Mouse (Mus musculus) frontal cortex, postnatal 14 days (tissue): ENCODE results near the gene Akap8l.

Experiments
- DNase-seq, 2 experiments: peaks; one replicate each; pipeline ENCODE4 v3.0.0; 2022; ENCODE audit warnings: low spot score in 2 of 2

The Akap8l gene

GRCm38 (mm10) chr17:32358192-32358942 lies 8.0 kb upstream of the Akap8l start:
- DNase-seq, result no peak

GRCm38 (mm10) chr17:32356766-32357760 lies 6.7 kb upstream of the Akap8l start:
- no peak for DNase-seq

GRCm38 (mm10) chr17:32356281-32356680 lies 5.9 kb upstream of the Akap8l start:
- DNase-seq, result no peak

GRCm38 (mm10) chr17:32355031-32355430 lies 4.6 kb upstream of the Akap8l start:
- no peak for DNase-seq

- DNase-seq, result no peak
These were observed 3.8 kb upstream of the Akap8l start for GRCm38 (mm10) chr17:32354211-32354610.

- peak in 1 of 2 experiments; percentile 60 for DNase-seq
These were observed 3.3 kb upstream of the Akap8l start for GRCm38 (mm10) chr17:32353696-32354095.

- DNase-seq, result no peak
These were observed 1.3 kb upstream of the Akap8l start for GRCm38 (mm10) chr17:32351726-32352125.

- DNase-seq, result no peak
These were observed 862 bp upstream of the Akap8l start for GRCm38 (mm10) chr17:32351269-32351668.

GRCm38 (mm10) chr17:32349851-32350381 lies 491 bp downstream of the Akap8l start:
- DNase-seq, result peak in 1 of 2 experiments; percentile 45

- DNase-seq, result no peak
These were observed 1.2 kb downstream of the Akap8l start for GRCm38 (mm10) chr17:32349037-32349732.

GRCm38 (mm10) chr17:32348406-32348805 lies 2.0 kb downstream of the Akap8l start:
- no peak for DNase-seq

GRCm38 (mm10) chr17:32341102-32341501 lies 9.3 kb downstream of the Akap8l start:
- no peak for DNase-seq

GRCm38 (mm10) chr17:32340110-32340509 lies 10.3 kb downstream of the Akap8l start:
- no peak for DNase-seq

- no peak for DNase-seq
These were observed 14.5 kb downstream of the Akap8l start for GRCm38 (mm10) chr17:32335869-32336268.

- no peak for DNase-seq
These were observed 15.5 kb downstream of the Akap8l start for GRCm38 (mm10) chr17:32334921-32335320.

GRCm38 (mm10) chr17:32333675-32334303 lies 16.6 kb downstream of the Akap8l start:
- DNase-seq, result no peak

GRCm38 (mm10) chr17:32327501-32327900 lies 22.9 kb downstream of the Akap8l start:
- no peak for DNase-seq

- no peak for DNase-seq
These were observed 27.6 kb downstream of the Akap8l start for GRCm38 (mm10) chr17:32322809-32323208.

GRCm38 (mm10) chr17:32321836-32322235 lies 28.6 kb downstream of the Akap8l start:
- DNase-seq, result no peak

- DNase-seq, result no peak
These were observed 29.0 kb downstream of the Akap8l start for GRCm38 (mm10) chr17:32321390-32321734.
